Mouse (Mus musculus) ES-Bruce4 (cell line): ENCODE results near the gene Hectd4.

Source experiments
- CTCF ChIP-seq: IDR thresholded peaks from one replicate; pipeline ENCODE4 v1.8.1; 2011; ENCODE audit warnings: low read depth, low read length
- EP300 ChIP-seq: IDR thresholded peaks from 2 replicates; pipeline ENCODE4 v1.6.1; 2011; ENCODE audit warnings: low read depth, low read length; ENCODE audit not compliant: insufficient read depth
- POLR2A ChIP-seq: IDR thresholded peaks from one replicate; pipeline ENCODE4 v1.8.1; 2011; ENCODE audit warnings: low read length; ENCODE audit not compliant: insufficient read depth

GRCm38 (mm10) chr5:121187580-121188001 lies 32.4 kb upstream of the Hectd4 start:
- TF ChIP-seq POLR2A (no peak), CTCF (no peak), EP300 (no peak)
